In genomic region chr17:33685249-33685653, GRCm38 (mm10) we compare ENCODE assay signal across 8 mouse cellular contexts. TPM values are rescaled to one million over a fixed set of nuclear protein-coding genes. Genes with fewer than 3 reads are reported as not detected.
DNase-seq lines count a peak whose midpoint lies in the region; ATAC-seq and TF ChIP-seq lines count a peak whose summit lies in the region.

No protein-coding gene starts in this region.

- no peak for TF ChIP-seq POLR2A in bone marrow macrophage, adult 2 months (IDR thresholded peaks at IDR 0.05; ENCODE audit: borderline replicate concordance, low read depth, low read length)
- TF ChIP-seq POLR2A in embryonic fibroblast, embryonic 13.5 days (IDR thresholded peaks at IDR 0.05; ENCODE audit: low read depth, low read length), result peak; percentile 98

- no peaks in the 10 kb centered on the region for H3K27me3 ChIP-seq in heart, embryonic 10.5 days (ENCODE audit: insufficient read depth, poor library complexity, severe bottlenecking)
- no peaks in the 10 kb centered on the region for H3K27me3 ChIP-seq in kidney, embryonic 15.5 days

- under 1% methylated on average over 42 of the region's 42 CpGs for WGBS in heart, embryonic 10.5 days
- WGBS in kidney, embryonic 15.5 days, result under 1% methylated on average over 42 of the region's 42 CpGs

- peak overlapping the region; percentile 74 for H3K27ac ChIP-seq in bone marrow macrophage, adult 2 months (ENCODE audit: insufficient read depth, low read depth, low read length)
- H3K27ac ChIP-seq in embryonic fibroblast, embryonic 13.5 days (ENCODE audit: insufficient read depth, low read length), result peak overlapping the region; percentile 12
- peak overlapping the region; percentile 97 for H3K27ac ChIP-seq in heart, embryonic 10.5 days
- peak overlapping the region; percentile 91 for H3K27ac ChIP-seq in kidney, embryonic 15.5 days

- peaks cover 14% of the 10 kb centered on the region for H3K4me1 ChIP-seq in bone marrow macrophage, adult 2 months (ENCODE audit: control insufficient read depth, insufficient read depth, low read length)
- H3K4me1 ChIP-seq in embryonic fibroblast, embryonic 13.5 days (ENCODE audit: control insufficient read depth, insufficient read depth, low read length), result peaks cover 10% of the 10 kb centered on the region
- peaks cover 31% of the 10 kb centered on the region for H3K4me1 ChIP-seq in heart, embryonic 10.5 days
- H3K4me1 ChIP-seq in kidney, embryonic 15.5 days, result peaks cover 31% of the 10 kb centered on the region

- TF ChIP-seq CTCF in bone marrow macrophage, adult 2 months (IDR thresholded peaks at IDR 0.05; ENCODE audit: low read depth, low read length), result no peak
- no peak for TF ChIP-seq CTCF in embryonic fibroblast, embryonic 13.5 days (IDR thresholded peaks at IDR 0.05; ENCODE audit: borderline replicate concordance, insufficient read depth, low read length)

- peak overlapping the region; percentile 83 for H3K9ac ChIP-seq in kidney, embryonic 15.5 days

- 0 out of 2 replicates have a peak, but pooled peaks cover 7% of the 10 kb centered on the region for H3K36me3 ChIP-seq in heart, embryonic 10.5 days
- peaks cover 8% of the 10 kb centered on the region for H3K36me3 ChIP-seq in kidney, embryonic 15.5 days

- H3K4me3 ChIP-seq in bone marrow macrophage, adult 2 months (ENCODE audit: insufficient read depth, low read length), result peak overlapping the region; percentile 81
- H3K4me3 ChIP-seq in embryonic fibroblast, embryonic 13.5 days (ENCODE audit: insufficient read depth, low read length), result peak overlapping the region; percentile 59
- H3K4me3 ChIP-seq in heart, embryonic 10.5 days, result peak overlapping the region; percentile 88
- peak overlapping the region; percentile 70 for H3K4me3 ChIP-seq in kidney, embryonic 15.5 days (replicated peaks)

- ATAC-seq in kidney, embryonic 15.5 days (replicated peaks; ENCODE audit: low FRiP score), result peak; percentile 99
- ATAC-seq in monocyte, adult 5-6 weeks (replicated peaks; ENCODE audit: insufficient number of reproducible peaks, low FRiP score, low TSS enrichment, poor library complexity, severe bottlenecking), result peak; percentile 97

- DNase-seq in A20 (ENCODE audit: low read depth, low spot score) (peak; percentile 96), liver (peak; percentile 99)
- DNase-seq in heart, embryonic 10.5 days (ENCODE audit: low spot score), result peak; percentile 99
- DNase-seq in spleen, postnatal 4 days (ENCODE audit: low spot score in 2 of 2), result peak; percentile 99

- H3K4me2 ChIP-seq in kidney, embryonic 15.5 days, result peak overlapping the region; percentile 76

- no peaks in the 10 kb centered on the region for H3K9me3 ChIP-seq in heart, embryonic 10.5 days
- no peaks in the 10 kb centered on the region for H3K9me3 ChIP-seq in kidney, embryonic 15.5 days (replicated peaks)

RNA-seq across cellular contexts. Expression of gene Hnrnpm, which starts 1.4 kb away (rescaled TPM):
- polyA plus RNA-seq in bone marrow macrophage, adult 2 months (2012; ENCODE audit: insufficient read depth, insufficient read length, missing spikeins), result 320 and 384 TPM in 2 replicates
- 367 and 434 TPM in 2 replicates for polyA plus RNA-seq in embryonic fibroblast, embryonic 13.5 days (2011; ENCODE audit: insufficient read length, low read depth, missing spikeins)
- 281 and 336 TPM in 2 replicates for polyA plus RNA-seq in heart, embryonic 10.5 days (2016; fragmentation: Nextera tagmentation; extraction: Ambion mirVana)
- polyA plus RNA-seq in kidney, embryonic 15.5 days (2015; fragmentation: Nextera tagmentation; extraction: Ambion mirVana), result 369 and 383 TPM in 2 replicates
- total RNA-seq in monocyte, adult 5-6 weeks (2017), result 275 to 423 TPM (median 304 TPM) in 3 replicates

RNA-seq across cellular contexts. Expression of gene March2, which starts 33.2 kb away (rescaled TPM):
- polyA plus RNA-seq in bone marrow macrophage, adult 2 months (2012; ENCODE audit: insufficient read depth, insufficient read length, missing spikeins), result 61.3 and 62.9 TPM in 2 replicates
- polyA plus RNA-seq in embryonic fibroblast, embryonic 13.5 days (2011; ENCODE audit: insufficient read length, low read depth, missing spikeins), result 28.8 and 30.4 TPM in 2 replicates
- polyA plus RNA-seq in heart, embryonic 10.5 days (2016; fragmentation: Nextera tagmentation; extraction: Ambion mirVana), result 65.8 and 73.1 TPM in 2 replicates
- polyA plus RNA-seq in kidney, embryonic 15.5 days (2015; fragmentation: Nextera tagmentation; extraction: Ambion mirVana), result 50.9 and 57.5 TPM in 2 replicates
- total RNA-seq in monocyte, adult 5-6 weeks (2017), result 55.4 to 90.5 TPM (median 74.7 TPM) in 3 replicates

RNA-seq across cellular contexts. Expression of gene Pram1, which starts 47.4 kb away (rescaled TPM):
- polyA plus RNA-seq in bone marrow macrophage, adult 2 months (2012; ENCODE audit: insufficient read depth, insufficient read length, missing spikeins), result 5.3 TPM in 1 of 2 replicates, not detected in the other
- not detected in 2 replicates for polyA plus RNA-seq in embryonic fibroblast, embryonic 13.5 days (2011; ENCODE audit: insufficient read length, low read depth, missing spikeins)
- polyA plus RNA-seq in heart, embryonic 10.5 days (2016; fragmentation: Nextera tagmentation; extraction: Ambion mirVana), result 0.33 and 0.44 TPM in 2 replicates
- 0.80 TPM in 1 of 2 replicates, not detected in the other for polyA plus RNA-seq in kidney, embryonic 15.5 days (2015; fragmentation: Nextera tagmentation; extraction: Ambion mirVana)
- 5.0 to 7.9 TPM in 2 of 3 replicates, not detected in the other for total RNA-seq in monocyte, adult 5-6 weeks (2017)

RNA-seq across cellular contexts. Expression of gene Zfp414, which starts 56.4 kb away (rescaled TPM):
- 52.9 and 55.6 TPM in 2 replicates for polyA plus RNA-seq in bone marrow macrophage, adult 2 months (2012; ENCODE audit: insufficient read depth, insufficient read length, missing spikeins)
- 34.1 and 40.4 TPM in 2 replicates for polyA plus RNA-seq in embryonic fibroblast, embryonic 13.5 days (2011; ENCODE audit: insufficient read length, low read depth, missing spikeins)
- 28.2 and 32.6 TPM in 2 replicates for polyA plus RNA-seq in heart, embryonic 10.5 days (2016; fragmentation: Nextera tagmentation; extraction: Ambion mirVana)
- polyA plus RNA-seq in kidney, embryonic 15.5 days (2015; fragmentation: Nextera tagmentation; extraction: Ambion mirVana), result 43.4 and 56.6 TPM in 2 replicates
- 7.8 to 17.3 TPM (median 8.7 TPM) in 3 replicates for total RNA-seq in monocyte, adult 5-6 weeks (2017)

Comparison
In these comparisons a context has a peak if more than half of its experiments do, and no peak if none do; other contexts are left out.
1. Peak in every context shown above with its lines: DNase-seq, ATAC-seq, H3K4me3 ChIP-seq and H3K27ac ChIP-seq.
2. H3K27ac ChIP-seq: peak in every context shown above with its lines; median percentile 97 in heart, embryonic 10.5 days; 91 in kidney, embryonic 15.5 days; 74 in bone marrow macrophage, adult 2 months; 12 in embryonic fibroblast, embryonic 13.5 days.